Mouse (Mus musculus) midbrain, embryonic 12.5 days (tissue): ENCODE data around the gene Nfe2l1. TPM values are rescaled to one million over a fixed set of nuclear protein-coding genes. Genes with fewer than 3 reads are reported as not detected.

Source experiments
- ATAC-seq: fragments of 200-750 bp; cut with Nextera tagmentation; 2 replicates; pipeline ENCODE4 v1.8.0; 2017; ENCODE audit warnings: low read depth, moderate TSS enrichment, moderate library complexity; ENCODE audit not compliant: low FRiP score
- H3K27ac ChIP-seq: fragments of 300-500 bp; sonication (generic); replicated peaks from 2 replicates; pipeline ENCODE4 v1.5.1; 2016; ENCODE audit warnings: mild to moderate bottlenecking
- H3K27me3 ChIP-seq: fragments of 300-500 bp; sonication (generic); 2 replicates; pipeline ENCODE4 v1.6.1; 2016; ENCODE audit warnings: mild to moderate bottlenecking
- H3K36me3 ChIP-seq: fragments of 300-500 bp; sonication (generic); 2 replicates; pipeline ENCODE4 v1.6.1; 2016
- H3K4me1 ChIP-seq: fragments of 300-500 bp; sonication (generic); 2 replicates; pipeline ENCODE4 v1.6.1; 2016
- H3K4me2 ChIP-seq: fragments of 300-500 bp; sonication (generic); replicated peaks from 2 replicates; pipeline ENCODE4 v1.6.1; 2016; ENCODE audit warnings: mild to moderate bottlenecking, moderate library complexity
- H3K4me3 ChIP-seq: fragments of 300-500 bp; sonication (generic); 2 replicates; pipeline ENCODE4 v1.5.1; 2016; ENCODE audit warnings: mild to moderate bottlenecking
- H3K9ac ChIP-seq: fragments of 300-500 bp; sonication (generic); replicated peaks from 2 replicates; pipeline ENCODE4 v1.6.1; 2016; ENCODE audit warnings: mild to moderate bottlenecking, moderate library complexity
- H3K9me3 ChIP-seq: fragments of 300-500 bp; sonication (generic); 2 replicates; pipeline ENCODE4 v1.6.1; 2016; ENCODE audit warnings: mild to moderate bottlenecking
- WGBS: fragments of 180-500 bp; shearing (Covaris S2); methylation state at CpG from one replicate; pipeline ENCODE4 v1.1.7; 2016; 5-methylcytosine and 5-hydroxymethylcytosine counted together
- polyA plus RNA-seq: library from polyadenylated mRNA; unstranded; fragments of >200 nt; fragmentation: Nextera tagmentation; extraction: Ambion mirVana; gene quantifications from 2 replicates; pipeline ENCODE4 v1.2.1, GENCODE M21; 2016

Nfe2l1 gene
- polyA plus RNA-seq, result 80.9 and 81.1 TPM in 2 replicates

- H3K27me3 ChIP-seq, result no peaks in the 10 kb centered on the region
- peak within 1 kb of the TSS; percentile 82 for H3K9ac ChIP-seq
- peaks cover 28% of the 10 kb centered on the region for H3K36me3 ChIP-seq
- H3K4me3 ChIP-seq, result peak within 1 kb of the TSS; percentile 91
- peaks cover 44% of the 10 kb centered on the region for H3K4me1 ChIP-seq
- WGBS, result under 1% methylated on average over 51 of the region's 51 CpGs
- peak within 1 kb of the TSS; percentile 96 for H3K27ac ChIP-seq
- peak within 1 kb of the TSS; percentile 88 for H3K4me2 ChIP-seq
- ATAC-seq, result peak; percentile 99
- H3K9me3 ChIP-seq, result no peaks in the 10 kb centered on the region
These were observed at the start of gene Nfe2l1 for GRCm38 (mm10) chr11:96829813-96830538. TSS of gene Nfe2l1 (minus strand) at chr11:96829968.

GRCm38 (mm10) chr11:96879359-96879758 lies 49.6 kb upstream of the Nfe2l1 start:
- peaks cover 49% of the 10 kb centered on the region for H3K4me1 ChIP-seq
- no peak overlapping the region for H3K4me3 ChIP-seq

GRCm38 (mm10) chr11:96878715-96879114 lies 48.9 kb upstream of the Nfe2l1 start:
- no peak for ATAC-seq
- no peaks in the 10 kb centered on the region for H3K27me3 ChIP-seq
- H3K9me3 ChIP-seq, result no peaks in the 10 kb centered on the region
- H3K4me3 ChIP-seq, result no peak overlapping the region
- H3K9ac ChIP-seq, result no peak overlapping the region
- H3K4me1 ChIP-seq, result peaks cover 56% of the 10 kb centered on the region
- H3K36me3 ChIP-seq, result no peaks in the 10 kb centered on the region
- 20% methylated on average over 3 of the region's 3 CpGs for WGBS
- peak overlapping the region; percentile 100 for H3K27ac ChIP-seq
- H3K4me2 ChIP-seq, result no peak overlapping the region

More at GRCm38 (mm10) chr11:96879359-96879758, 49.6 kb upstream of the Nfe2l1 start:
- no peak for ATAC-seq
- Histone ChIP-seq H3K27ac (peak overlapping the region; percentile 100), H3K27me3 (no peaks in the 10 kb centered on the region), H3K9ac (peak overlapping the region; percentile 12; the same call in 1 of the 2 replicates), H3K36me3 (no peaks in the 10 kb centered on the region), H3K4me2 (no peak overlapping the region), H3K9me3 (no peaks in the 10 kb centered on the region)
- WGBS, result 3% methylated on average over 7 of the region's 7 CpGs

DNA sequence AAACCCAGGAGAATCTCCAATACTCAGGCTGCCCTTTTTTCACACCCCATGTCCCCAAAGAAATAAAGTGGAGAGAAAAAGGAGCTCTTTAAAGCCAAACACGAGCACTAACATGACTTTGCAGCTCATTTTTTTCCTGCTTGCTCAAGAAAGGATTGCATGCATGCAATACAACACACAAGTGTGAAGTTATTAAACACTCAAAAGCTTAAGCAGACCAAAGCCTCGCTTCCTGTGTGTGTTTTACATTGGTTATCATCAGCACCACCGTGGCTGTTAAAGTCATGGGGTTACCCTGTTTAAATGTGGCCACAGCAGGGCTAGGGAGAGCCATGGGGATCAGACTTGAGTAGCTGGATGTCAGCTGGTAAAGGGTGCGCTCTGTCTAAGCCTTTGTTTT lies 47.3 kb upstream of the Nfe2l1 start:
- Histone ChIP-seq H3K4me2 (peak overlapping the region; percentile 39), H3K4me3 (no peak overlapping the region), H3K36me3 (no peaks in the 10 kb centered on the region), H3K9ac (peak overlapping the region; percentile 64), H3K9me3 (no peaks in the 10 kb centered on the region), H3K27me3 (no peaks in the 10 kb centered on the region), H3K27ac (peak overlapping the region; percentile 100), H3K4me1 (peaks cover 72% of the 10 kb centered on the region)
- WGBS, result 33% methylated on average over 4 of the region's 4 CpGs
- no peak for ATAC-seq

- WGBS, result under 1% methylated on average over 13 of the region's 13 CpGs
- no peaks in the 10 kb centered on the region for H3K9me3 ChIP-seq
- peaks cover 75% of the 10 kb centered on the region for H3K4me1 ChIP-seq
- H3K27me3 ChIP-seq, result no peaks in the 10 kb centered on the region
- H3K27ac ChIP-seq, result peak overlapping the region; percentile 100
- H3K9ac ChIP-seq, result peak overlapping the region; percentile 64
- H3K36me3 ChIP-seq, result no peaks in the 10 kb centered on the region
- peak overlapping the region; percentile 17 for H3K4me3 ChIP-seq
- peak; percentile 72 for ATAC-seq
- H3K4me2 ChIP-seq, result peak overlapping the region; percentile 39
These were observed 46.7 kb upstream of the Nfe2l1 start for GRCm38 (mm10) chr11:96876300-96877040.

DNA sequence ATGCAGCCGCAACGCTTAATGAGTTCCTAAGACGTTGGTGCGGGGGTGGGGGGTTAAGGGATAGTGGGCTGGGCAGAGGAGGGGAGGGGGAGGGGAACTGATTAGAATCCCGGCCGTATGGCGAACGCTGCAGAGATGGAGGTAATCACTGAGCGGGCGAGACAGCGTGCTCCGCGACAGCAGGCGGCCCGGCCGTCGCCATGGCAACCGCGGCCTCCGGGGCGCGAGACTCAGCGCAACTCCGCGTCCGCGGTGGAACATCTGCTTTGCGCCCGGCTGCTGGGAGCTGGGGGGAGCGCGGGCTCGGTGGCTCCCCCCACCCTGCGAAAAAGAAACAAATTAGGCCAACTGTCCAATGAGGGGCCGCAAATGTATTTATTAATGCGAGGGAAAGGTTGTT lies 46.0 kb upstream of the Nfe2l1 start:
- no peaks in the 10 kb centered on the region for H3K9me3 ChIP-seq
- WGBS, result under 1% methylated on average over 35 of the region's 35 CpGs
- 0 out of 2 replicates have a peak overlapping the region, but pooled peaks have one; percentile 25 for H3K9ac ChIP-seq
- peak overlapping the region; percentile 100 for H3K27ac ChIP-seq
- ATAC-seq, result peak; percentile 87
- peak overlapping the region; percentile 17; the same call in 1 of the 2 replicates for H3K4me3 ChIP-seq
- no peaks in the 10 kb centered on the region for H3K27me3 ChIP-seq
- H3K36me3 ChIP-seq, result no peaks in the 10 kb centered on the region
- peaks cover 77% of the 10 kb centered on the region for H3K4me1 ChIP-seq
- H3K4me2 ChIP-seq, result peak overlapping the region; percentile 39

DNA sequence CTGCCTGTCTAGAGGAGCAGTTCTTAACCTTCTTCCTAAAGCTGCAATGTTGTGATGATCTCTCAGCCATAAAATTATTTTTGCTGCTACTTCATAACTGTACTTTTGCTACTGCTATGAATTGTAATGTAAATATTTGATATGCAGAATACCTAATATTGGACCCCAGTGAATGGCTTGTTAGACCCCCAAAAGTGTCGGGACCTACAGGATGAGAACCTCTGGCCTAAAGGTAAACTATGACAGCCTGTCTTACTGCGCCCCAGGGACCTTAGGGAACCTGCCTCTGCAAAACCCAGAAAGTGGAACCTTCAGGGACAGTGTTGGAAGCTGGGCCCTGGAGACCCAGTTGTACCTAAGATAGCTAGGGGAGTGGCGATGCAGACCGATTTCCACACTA lies 45.5 kb upstream of the Nfe2l1 start:
- H3K9me3 ChIP-seq, result no peaks in the 10 kb centered on the region
- H3K4me2 ChIP-seq, result peak overlapping the region; percentile 39
- WGBS, result 4% methylated on average over 4 of the region's 4 CpGs
- H3K36me3 ChIP-seq, result no peaks in the 10 kb centered on the region
- H3K9ac ChIP-seq, result 0 out of 2 replicates have a peak overlapping the region, but pooled peaks have one; percentile 25
- no peak; the same call in 1 of the 2 replicates for ATAC-seq
- H3K4me3 ChIP-seq, result no peak overlapping the region
- H3K27me3 ChIP-seq, result no peaks in the 10 kb centered on the region
- peak overlapping the region; percentile 100 for H3K27ac ChIP-seq
- H3K4me1 ChIP-seq, result peaks cover 77% of the 10 kb centered on the region

GRCm38 (mm10) chr11:96873601-96874140 lies 43.9 kb upstream of the Nfe2l1 start:
- ATAC-seq, result 0 out of 2 replicates have a peak, but pooled peaks have one; percentile 4
- H3K36me3 ChIP-seq, result no peaks in the 10 kb centered on the region
- H3K27ac ChIP-seq, result peak overlapping the region; percentile 100
- H3K9me3 ChIP-seq, result no peaks in the 10 kb centered on the region
- H3K4me1 ChIP-seq, result peaks cover 66% of the 10 kb centered on the region
- H3K4me2 ChIP-seq, result peak overlapping the region; percentile 48
- H3K9ac ChIP-seq, result peak overlapping the region; percentile 67
- WGBS, result 5% methylated on average over 11 of the region's 11 CpGs
- H3K27me3 ChIP-seq, result no peaks in the 10 kb centered on the region
- no peak overlapping the region for H3K4me3 ChIP-seq

GRCm38 (mm10) chr11:96872441-96873379 lies 42.9 kb upstream of the Nfe2l1 start:
- Histone ChIP-seq H3K9ac (peak overlapping the region; percentile 67), H3K4me3 (peak overlapping the region; percentile 25; the same call in 1 of the 2 replicates), H3K4me2 (peak overlapping the region; percentile 48), H3K27me3 (no peaks in the 10 kb centered on the region), H3K36me3 (no peaks in the 10 kb centered on the region), H3K4me1 (peaks cover 56% of the 10 kb centered on the region), H3K9me3 (no peaks in the 10 kb centered on the region), H3K27ac (peak overlapping the region; percentile 100)
- under 1% methylated on average over 24 of the region's 24 CpGs for WGBS
- ATAC-seq, result peak; percentile 42; the same call in 1 of the 2 replicates

DNA sequence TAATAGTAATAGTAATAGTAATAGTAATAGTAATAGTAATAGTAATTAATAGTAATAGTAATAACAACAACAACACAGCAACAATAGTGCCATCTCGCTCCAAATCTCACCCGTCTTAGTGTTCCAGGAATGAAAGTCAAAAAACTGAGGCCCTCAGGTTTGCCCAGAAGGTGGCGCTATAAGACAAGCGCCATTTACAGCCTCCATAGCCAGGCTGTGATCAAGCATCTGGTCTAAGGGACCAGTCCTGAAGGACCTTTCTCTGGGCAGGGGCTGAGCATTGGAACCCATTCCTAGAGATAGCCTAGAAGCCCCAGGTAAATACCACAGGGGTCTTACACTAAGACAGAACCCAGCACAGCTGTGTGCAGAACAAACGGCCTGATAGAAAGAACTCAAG lies 37.4 kb upstream of the Nfe2l1 start:
- no peak overlapping the region for H3K4me2 ChIP-seq
- no peaks in the 10 kb centered on the region; the same call in 1 of the 2 replicates for H3K27me3 ChIP-seq
- peaks cover 27% of the 10 kb centered on the region for H3K4me1 ChIP-seq
- H3K4me3 ChIP-seq, result no peak overlapping the region
- peak overlapping the region; percentile 54; the same call in 1 of the 2 replicates for H3K27ac ChIP-seq
- ATAC-seq, result peak; percentile 64
- H3K9ac ChIP-seq, result no peak overlapping the region
- no peaks in the 10 kb centered on the region for H3K9me3 ChIP-seq
- no peaks in the 10 kb centered on the region for H3K36me3 ChIP-seq
- 13% methylated on average over 5 of the region's 5 CpGs for WGBS
